Mouse (Mus musculus) CH12.LX (cell line): ENCODE results near the gene Cyp2w1. TPM values are rescaled to one million over a fixed set of nuclear protein-coding genes. Genes with fewer than 3 reads are reported as not detected.

Experiments used
- DNase-seq: peaks from one replicate; pipeline ENCODE4 v3.0.0-alpha.2; 2013; ENCODE audit errors: extremely low read depth
- H3K27ac ChIP-seq: 2 replicates; pipeline ENCODE4 v1.5.1; 2012; ENCODE audit warnings: low read depth, mild to moderate bottlenecking, control low read depth, moderate library complexity; ENCODE audit not compliant: insufficient read depth
- H3K27me3 ChIP-seq: replicated peaks from 2 replicates; pipeline ENCODE3; 2012; ENCODE audit warnings: inconsistent platforms
- H3K36me3 ChIP-seq, 2 experiments: replicated peaks in 1 of 2; 2 replicates each; pipeline versions ENCODE3 to v1.6.1; 2012; ENCODE audit warnings: inconsistent platforms in 1 of 2, low read length in 1 of 2, mild to moderate bottlenecking in 1 of 2, mixed read lengths in 1 of 2, moderate library complexity in 1 of 2; ENCODE audit not compliant: control insufficient read depth in 1 of 2, insufficient read depth in 1 of 2
- H3K4me1 ChIP-seq, 2 experiments: 2 replicates each; pipeline ENCODE4 v1.6.1; 2012; ENCODE audit warnings: inconsistent platforms in 1 of 2, moderate library complexity in 1 of 2; ENCODE audit not compliant: insufficient read depth in 2 of 2, control insufficient read depth in 1 of 2
- H3K4me2 ChIP-seq: 2 replicates; pipeline ENCODE4 v1.6.1; 2012; ENCODE audit warnings: low read depth, mild to moderate bottlenecking, control low read depth; ENCODE audit not compliant: poor library complexity, insufficient read depth, severe bottlenecking
- H3K4me3 ChIP-seq, 3 experiments: fragments of 150-350 bp in 1 of 3; sonication (generic) in 1 of 3; replicated peaks in 1 of 3; 2 replicates each; pipeline versions ENCODE3 to v1.5.1; 2011 to 2012; ENCODE audit warnings: low read depth in 2 of 3, low read length in 2 of 3, mild to moderate bottlenecking in 2 of 3, moderate library complexity in 2 of 3, control low read depth in 1 of 3, improper control_type of control experiment in 1 of 3, inconsistent platforms in 1 of 3, mixed read lengths in 1 of 3; ENCODE audit not compliant: poor library complexity in 1 of 3
- H3K79me2 ChIP-seq: replicated peaks from 2 replicates; pipeline ENCODE4 v1.6.1; 2012; ENCODE audit warnings: mild to moderate bottlenecking, moderate library complexity; ENCODE audit not compliant: control insufficient read depth, poor library complexity, insufficient read depth, severe bottlenecking; ENCODE audit errors: extremely low read depth
- H3K9ac ChIP-seq: 2 replicates; pipeline ENCODE4 v1.6.1; 2012; ENCODE audit warnings: low read depth, mild to moderate bottlenecking, control low read depth, moderate library complexity; ENCODE audit not compliant: insufficient read depth
- H3K9me3 ChIP-seq: replicated peaks from 2 replicates; pipeline ENCODE3; 2012; ENCODE audit warnings: low read length, inconsistent platforms, mixed read lengths
- BHLHE40 ChIP-seq: IDR thresholded peaks from 2 replicates; pipeline ENCODE4 v1.6.1; 2011; ENCODE audit warnings: mild to moderate bottlenecking, low read depth, low read length, improper control_type of control experiment
- CHD1 ChIP-seq: IDR thresholded peaks from 2 replicates; pipeline ENCODE4 v1.6.1; 2012; ENCODE audit warnings: low read depth, low read length, improper control_type of control experiment, inconsistent platforms
- CHD2 ChIP-seq: IDR thresholded peaks from 2 replicates; pipeline ENCODE4 v1.6.1; 2011; ENCODE audit warnings: low read length, improper control_type of control experiment
- CTCF ChIP-seq, 2 experiments: IDR thresholded peaks in 1 of 2; conservative IDR thresholded peaks in 1 of 2; 2 replicates each; pipeline ENCODE4 v1.5.1; 2011 to 2012; ENCODE audit warnings: low read depth in 2 of 2, low read length in 2 of 2, improper control_type of control experiment in 1 of 2, inconsistent platforms in 1 of 2, mild to moderate bottlenecking in 1 of 2, moderate library complexity in 1 of 2
- ELF1 ChIP-seq: IDR thresholded peaks from 2 replicates; pipeline ENCODE4 v1.6.1; 2014; ENCODE audit warnings: low read depth, mild to moderate bottlenecking, inconsistent platforms, low read length, improper control_type of control experiment
- EP300 ChIP-seq: IDR thresholded peaks from 2 replicates; pipeline ENCODE4 v1.6.1; 2011; ENCODE audit warnings: low read length, improper control_type of control experiment
- HCFC1 ChIP-seq: IDR thresholded peaks from 2 replicates; pipeline ENCODE4 v1.6.1; 2012; ENCODE audit warnings: low read depth, mild to moderate bottlenecking, inconsistent platforms, low read length, improper control_type of control experiment
- KAT2A ChIP-seq: IDR thresholded peaks from 2 replicates; pipeline ENCODE4 v1.6.1; 2012; ENCODE audit warnings: low read length, improper control_type of control experiment, inconsistent platforms; ENCODE audit not compliant: insufficient replicate concordance
- MAX ChIP-seq: IDR thresholded peaks from 2 replicates; pipeline ENCODE4 v1.6.1; 2011; ENCODE audit warnings: low read length, improper control_type of control experiment
- MAZ ChIP-seq: IDR thresholded peaks from 2 replicates; pipeline ENCODE4 v1.6.1; 2012; ENCODE audit warnings: low read depth, mild to moderate bottlenecking, inconsistent platforms, low read length, improper control_type of control experiment, moderate library complexity
- POLR2A ChIP-seq: IDR thresholded peaks from 2 replicates; pipeline ENCODE4 v1.6.1; 2011; ENCODE audit warnings: low read depth, mild to moderate bottlenecking, improper control_type of control experiment, low read length
- RAD21 ChIP-seq: IDR thresholded peaks from 2 replicates; pipeline ENCODE4 v1.6.1; 2011; ENCODE audit warnings: low read depth, mild to moderate bottlenecking, low read length, improper control_type of control experiment, moderate library complexity
- SMC3 ChIP-seq: IDR thresholded peaks from 2 replicates; pipeline ENCODE4 v1.6.1; 2011; ENCODE audit warnings: low read depth, low read length, improper control_type of control experiment
- TBP ChIP-seq: conservative IDR thresholded peaks from 2 replicates; pipeline ENCODE4 v1.6.1; 2011; ENCODE audit warnings: low read depth, low read length, improper control_type of control experiment
- TCF12 ChIP-seq: IDR thresholded peaks from 2 replicates; pipeline ENCODE4 v1.6.1; 2014; ENCODE audit warnings: low read depth, mild to moderate bottlenecking, inconsistent platforms, low read length, improper control_type of control experiment
- UBTF ChIP-seq: IDR thresholded peaks from 2 replicates; pipeline ENCODE4 v1.6.1; 2012; ENCODE audit warnings: low read depth, mild to moderate bottlenecking, inconsistent platforms, low read length, improper control_type of control experiment, moderate library complexity
- USF1 ChIP-seq: IDR thresholded peaks from 2 replicates; pipeline ENCODE4 v1.6.1; 2014; ENCODE audit warnings: low read depth, mild to moderate bottlenecking, inconsistent platforms, low read length, improper control_type of control experiment
- ZC3H11A ChIP-seq: IDR thresholded peaks from 2 replicates; pipeline ENCODE4 v1.6.1; 2012; ENCODE audit warnings: low read depth, mild to moderate bottlenecking, inconsistent platforms, low read length, improper control_type of control experiment
- ZKSCAN1 ChIP-seq: IDR thresholded peaks from 2 replicates; pipeline ENCODE4 v1.6.1; 2012; ENCODE audit warnings: low read depth, inconsistent platforms, low read length, improper control_type of control experiment, borderline replicate concordance
- ZMIZ1 ChIP-seq: IDR thresholded peaks from 2 replicates; pipeline ENCODE4 v1.6.1; 2012; ENCODE audit warnings: low read depth, mild to moderate bottlenecking, inconsistent platforms, low read length, improper control_type of control experiment
- ZNF384 ChIP-seq: IDR thresholded peaks from 2 replicates; pipeline ENCODE4 v1.6.1; 2012; ENCODE audit warnings: low read depth, low read length, improper control_type of control experiment, inconsistent platforms
- dilution Hi-C: fragments of 300-500 bp; cut with MboI; formaldehyde crosslinking; loops from 2 replicates; pipeline ENCODE4 v1.14.3; 2020; ENCODE audit warnings: low sequenced_read_pairs; ENCODE audit not compliant: extremely low pct_unique_long_range_greater_than_20kb, extremely low pct_ligation_motif_present
- in situ Hi-C: fragments of 300-500 bp; cut with MboI; formaldehyde crosslinking; loops from 3 replicates; pipeline ENCODE4 v1.14.3; 2019; ENCODE audit warnings: low sequenced_read_pairs, low pct_ligation_motif_present, low pct_unique_long_range_greater_than_20kb, mixed read lengths
- polyA plus RNA-seq: library from polyadenylated mRNA; unstranded; fragments of >175 nt; gene quantifications from 2 replicates; pipeline ENCODE4 v1.2.1, GENCODE M21; 2012; ENCODE audit warnings: low read depth; ENCODE audit not compliant: insufficient read length
- total RNA-seq, 2 experiments: library from RNA; depleted of rRNA; stranded (reverse); fragments of 300-350 nt in 1 of 2; fragments of >200 nt in 1 of 2; gene quantifications; 2 replicates each; pipeline ENCODE4 v1.2.3; 2012 to 2014

Gene Cyp2w1
- total and polyA plus RNA-seq, 3 experiments = not detected

DNA sequence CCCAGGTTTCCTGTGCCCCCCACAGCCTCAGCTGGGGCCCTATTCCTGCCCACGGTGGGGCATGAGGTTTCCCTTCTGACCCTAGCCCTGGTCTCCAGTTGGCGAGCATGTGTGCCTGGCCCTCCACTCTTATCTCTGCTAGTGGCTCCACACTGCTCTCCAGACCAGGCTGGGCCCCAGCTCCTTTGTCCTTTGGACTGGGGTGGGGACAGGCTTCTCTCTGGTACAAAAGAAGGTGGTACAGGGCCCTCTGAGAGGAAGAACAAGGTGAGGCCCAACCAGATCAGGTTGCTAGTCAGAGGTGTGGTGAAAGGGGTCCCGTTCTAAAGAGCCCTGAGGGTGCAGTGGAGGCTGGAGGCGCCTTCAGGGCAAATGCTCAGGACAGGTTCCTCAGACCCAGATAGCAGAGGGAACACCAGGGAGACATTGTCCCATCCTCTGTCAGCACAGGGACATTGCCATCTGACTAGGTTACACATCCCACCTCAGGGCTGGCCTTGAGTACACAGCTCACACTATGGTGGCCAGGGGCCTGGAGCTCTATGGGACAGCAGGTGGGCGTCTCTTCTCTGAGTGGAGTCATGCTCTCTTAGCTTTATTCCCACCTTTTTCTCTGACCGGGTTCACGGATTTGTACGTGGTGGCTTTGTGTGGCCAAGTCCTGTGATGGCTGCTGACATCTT is 19.7 kb upstream of the Cyp2w1 start:
- H3K4me1 ChIP-seq = peaks cover 0 to 2% of the 10 kb centered on the region in 2 experiments; a peak in 1 of 4 replicates
- in situ Hi-C loops = no loop called here
- H3K36me3 ChIP-seq = peaks cover 13 to 28% of the 10 kb centered on the region in 2 experiments
- TF ChIP-seq USF1 (no peak), TCF12 (no peak), EP300 (no peak), SMC3 (no peak), ELF1 (no peak), ZNF384 (no peak), TBP (no peak), KAT2A (no peak), CHD2 (no peak), MAZ (no peak), CTCF (conservative IDR thresholded peaks at IDR 0.05 in 1 of 2, IDR thresholded peaks at IDR 0.05 in 1 of 2; ENCODE audit: low read depth in 2 of 2, low read length in 2 of 2) (no peak), POLR2A (no peak), ZMIZ1 (no peak), BHLHE40 (no peak), HCFC1 (no peak)
- TF ChIP-seq, all 38 proteins: peak for 0
- Histone ChIP-seq H3K27me3 (no peaks in the 10 kb centered on the region), H3K4me3 (no peak overlapping the region), H3K9me3 (no peaks in the 10 kb centered on the region), H3K79me2 (no peaks in the 10 kb centered on the region), H3K9ac (no peak overlapping the region), H3K27ac (no peak overlapping the region), H3K4me2 (no peak overlapping the region)
- dilution Hi-C loops = no loop called here
- DNase-seq = no peak

DNA sequence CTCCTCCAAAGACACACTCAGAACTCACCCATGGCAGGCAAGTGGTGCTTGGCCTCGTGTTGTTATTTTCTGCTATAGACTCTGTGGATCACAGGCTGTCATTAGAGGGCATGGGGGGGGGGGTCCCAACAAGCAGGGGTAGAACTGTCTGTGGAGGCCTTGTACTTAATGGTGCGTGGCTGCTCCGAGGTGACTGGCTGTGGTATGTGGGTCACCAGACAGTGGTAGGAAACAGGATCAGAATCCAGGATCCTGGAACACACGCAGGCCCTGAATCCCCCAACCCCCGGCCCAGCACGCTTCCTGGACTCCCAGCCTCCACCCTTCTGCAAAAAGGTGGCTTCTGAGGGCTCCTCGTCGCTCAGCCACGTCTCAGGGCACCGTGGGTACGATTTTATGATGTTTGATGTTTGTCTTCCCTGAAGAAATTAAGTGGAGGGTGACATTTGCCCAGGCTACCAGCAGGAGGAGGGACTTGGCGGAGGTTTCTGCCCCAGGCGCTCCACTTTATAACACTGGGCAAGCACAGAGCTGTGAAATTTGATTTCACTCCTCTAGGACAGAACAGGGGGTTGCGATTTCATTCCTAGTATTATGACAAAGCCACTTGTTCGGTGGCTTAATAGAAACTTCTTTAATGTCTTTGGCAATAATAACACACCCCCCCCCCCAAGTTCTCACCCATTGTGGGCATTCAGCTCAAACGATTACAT is 19.0 kb upstream of the Cyp2w1 start:
- Histone ChIP-seq H3K9me3 (no peaks in the 10 kb centered on the region), H3K4me2 (no peak overlapping the region), H3K79me2 (no peaks in the 10 kb centered on the region), H3K27me3 (no peaks in the 10 kb centered on the region), H3K36me3 (peaks cover 19 to 35% of the 10 kb centered on the region in 2 experiments), H3K9ac (no peak overlapping the region), H3K27ac (no peak overlapping the region), H3K4me3 (no peak overlapping the region), H3K4me1 (peaks cover 0 to 9% of the 10 kb centered on the region in 2 experiments; a peak in 2 of 4 replicates)
- no peak for DNase-seq
- in situ Hi-C loops (no loop called here), dilution Hi-C loops (no loop called here)
- TF ChIP-seq UBTF = no peak
- TF ChIP-seq RAD21 = no peak
- no peak for TF ChIP-seq ZC3H11A
- no peak for TF ChIP-seq MAX
- no peak for TF ChIP-seq CHD1
- TF ChIP-seq ZKSCAN1 = no peak
